Mouse (Mus musculus) neutrophil, adult 5-6 weeks (primary cell): ENCODE measurements around the gene Tiparp. TPM values are rescaled to one million over a fixed set of nuclear protein-coding genes. Genes with fewer than 3 reads are reported as not detected.

Experiments
- ATAC-seq: fragments of 151-379, 151-347 bp; 2 replicates; pipeline ENCODE4 v1.8.0; 2017; ENCODE audit warnings: mild to moderate bottlenecking, moderate TSS enrichment; ENCODE audit not compliant: insufficient number of reproducible peaks, poor library complexity, low FRiP score, severe bottlenecking; ENCODE audit errors: extremely low read depth
- total RNA-seq: library from RNA; stranded (forward); fragments of 200-1000 nt; gene quantifications from 2 replicates; pipeline ENCODE4 v1.2.3, GENCODE M21; 2017

The Tiparp gene
- total RNA-seq, 1 experiment from 2014 or later: 45.3 TPM

- no peak for ATAC-seq
These were observed 1.0 kb upstream of the Tiparp start for GRCm38 (mm10) chr3:65527196-65527595.

- ATAC-seq: peak; percentile 17
These were observed 632 bp downstream of the Tiparp start for GRCm38 (mm10) chr3:65528614-65529470.

DNA sequence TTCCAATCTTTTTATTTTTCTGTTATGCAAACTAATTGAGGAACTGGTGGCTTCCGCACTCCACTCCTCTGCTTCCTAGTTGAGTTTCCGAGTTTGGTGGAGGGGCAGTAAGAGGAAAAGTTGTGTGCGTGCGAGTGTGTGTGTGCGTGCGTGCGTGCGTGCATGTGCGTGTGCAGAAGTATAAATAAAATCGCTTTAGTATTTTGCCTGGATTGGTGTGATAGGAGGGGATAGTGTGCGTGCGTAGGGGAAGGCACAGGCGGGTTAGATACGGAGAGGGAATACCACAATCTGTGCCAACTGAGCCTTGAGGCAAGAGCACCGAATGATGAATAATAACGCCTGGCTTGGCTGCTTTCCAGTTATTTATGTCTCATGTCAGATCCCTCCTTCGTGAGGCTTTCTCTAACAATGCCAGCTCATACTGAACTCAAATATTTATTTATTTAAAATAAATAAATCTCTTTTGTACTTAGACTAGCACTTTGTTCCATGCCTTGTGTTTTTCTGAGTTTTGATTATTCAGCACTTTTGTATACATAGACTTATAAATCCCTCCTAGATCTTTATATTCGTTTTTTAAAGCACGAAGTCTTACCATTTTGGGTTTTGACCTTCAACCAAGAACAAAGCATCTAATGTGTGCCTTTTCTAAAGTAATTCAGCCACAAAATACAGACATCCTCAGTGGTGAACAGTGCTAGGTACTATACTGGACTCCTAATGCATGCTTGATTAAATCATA, 1.4 kb downstream of the Tiparp start:
- no peak; the same call in 1 of the 2 replicates for ATAC-seq

- ATAC-seq: no peak
These were observed 4.8 kb downstream of the Tiparp start for GRCm38 (mm10) chr3:65533014-65533413.

GRCm38 (mm10) chr3:65533598-65533997, 5.4 kb downstream of the Tiparp start:
- ATAC-seq: no peak

DNA sequence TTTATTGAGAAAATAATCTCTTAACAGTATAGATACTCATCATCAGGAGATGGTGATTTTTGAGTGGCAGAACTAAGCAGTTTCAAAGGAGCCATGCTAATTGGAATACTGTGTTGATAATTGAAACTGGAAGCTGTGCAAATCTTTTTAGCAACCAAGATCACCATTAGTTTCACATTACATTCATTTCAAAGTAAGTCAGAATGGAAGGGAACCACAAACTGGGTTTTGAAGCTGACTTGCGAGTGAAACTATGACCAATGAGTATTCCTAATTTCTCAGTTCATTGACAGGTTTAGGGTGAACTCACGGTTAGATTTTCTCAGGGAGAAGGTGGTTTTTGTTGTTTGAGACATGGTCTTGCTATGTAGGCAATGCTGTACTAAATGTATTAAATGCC, 6.3 kb downstream of the Tiparp start:
- ATAC-seq: no peak

- no peak for ATAC-seq
These were observed 7.0 kb downstream of the Tiparp start for GRCm38 (mm10) chr3:65535087-65535761.

GRCm38 (mm10) chr3:65537288-65537687, 9.1 kb downstream of the Tiparp start:
- no peak for ATAC-seq

- no peak for ATAC-seq
These were observed 12.8 kb downstream of the Tiparp start for GRCm38 (mm10) chr3:65540906-65541551.

DNA sequence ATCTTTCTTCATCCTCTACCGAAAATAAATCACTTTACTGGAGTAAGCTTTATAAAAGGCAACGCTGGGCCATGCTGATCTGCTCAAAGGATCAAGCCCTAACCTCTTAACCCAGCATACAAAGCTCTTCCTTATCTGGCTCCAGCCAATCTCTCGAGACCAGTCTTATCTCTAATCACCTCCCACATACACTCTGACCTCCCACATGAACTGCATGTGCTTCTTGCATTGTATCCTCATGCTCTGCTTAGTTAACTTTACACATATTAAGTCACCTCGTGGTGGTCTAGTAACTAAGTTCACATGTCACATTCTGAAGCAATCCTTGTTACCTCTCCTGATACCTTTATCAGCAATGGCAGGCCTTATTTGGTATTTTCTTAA, 13.3 kb downstream of the Tiparp start:
- ATAC-seq: no peak

- ATAC-seq: no peak
These were observed 21.6 kb downstream of the Tiparp start for GRCm38 (mm10) chr3:65549785-65550184.

DNA sequence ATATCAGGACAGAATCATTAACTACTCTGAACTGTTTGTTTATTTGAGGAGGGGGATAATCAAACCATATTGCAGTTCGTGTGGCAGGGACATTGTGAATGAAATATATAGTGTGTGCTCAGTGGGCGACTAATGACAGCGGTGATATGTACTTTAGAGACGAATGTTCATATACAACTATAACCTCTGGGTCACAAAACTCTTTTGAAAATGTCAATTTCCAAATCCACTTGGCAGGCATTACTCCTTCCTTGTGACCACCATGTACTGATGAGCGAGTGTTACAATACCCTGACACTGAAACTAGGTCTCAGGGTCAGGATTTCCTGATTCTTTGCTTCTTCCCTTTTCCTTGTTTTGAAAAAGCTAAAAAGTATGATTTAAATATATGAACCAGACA, 22.9 kb downstream of the Tiparp start:
- ATAC-seq: no peak

DNA sequence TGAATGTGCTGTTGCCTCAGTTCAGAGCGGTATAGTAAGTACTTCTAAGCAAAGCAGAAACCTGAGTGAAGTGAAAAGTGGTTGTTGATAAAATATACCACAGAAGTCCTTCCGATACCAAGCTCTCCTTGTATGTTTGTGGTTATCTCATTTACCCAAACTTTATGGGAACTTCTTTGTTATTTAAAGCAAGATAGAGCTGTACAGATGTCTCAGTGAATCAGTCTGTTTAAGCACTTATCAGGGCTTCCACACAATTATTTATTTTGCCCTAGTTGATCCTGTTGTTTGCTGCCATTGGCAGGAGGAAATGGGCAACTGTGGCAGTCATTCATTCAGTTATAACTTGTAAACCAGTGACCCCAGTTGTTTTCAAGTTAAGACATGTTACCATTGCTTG, 26.4 kb downstream of the Tiparp start:
- no peak for ATAC-seq

DNA sequence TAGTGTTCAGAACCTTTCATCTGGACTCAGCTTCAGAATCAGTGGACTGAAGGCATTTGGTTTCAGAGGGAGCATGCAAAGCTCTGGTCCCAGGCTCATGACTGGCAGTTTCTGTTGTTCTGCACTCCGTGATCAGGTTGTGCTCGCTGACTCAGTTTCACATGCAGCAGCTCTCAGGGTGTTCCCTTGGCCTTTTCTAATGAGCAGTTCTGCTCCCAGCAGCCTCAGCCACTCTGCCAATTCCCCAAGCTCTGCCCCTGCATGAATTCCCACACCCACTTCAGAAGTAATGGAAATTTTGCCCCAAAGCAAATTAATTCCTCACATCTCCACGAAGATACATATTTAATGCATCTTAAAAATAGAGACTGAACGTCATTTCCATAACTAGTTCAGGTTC, 30.5 kb downstream of the Tiparp start:
- no peak for ATAC-seq

DNA sequence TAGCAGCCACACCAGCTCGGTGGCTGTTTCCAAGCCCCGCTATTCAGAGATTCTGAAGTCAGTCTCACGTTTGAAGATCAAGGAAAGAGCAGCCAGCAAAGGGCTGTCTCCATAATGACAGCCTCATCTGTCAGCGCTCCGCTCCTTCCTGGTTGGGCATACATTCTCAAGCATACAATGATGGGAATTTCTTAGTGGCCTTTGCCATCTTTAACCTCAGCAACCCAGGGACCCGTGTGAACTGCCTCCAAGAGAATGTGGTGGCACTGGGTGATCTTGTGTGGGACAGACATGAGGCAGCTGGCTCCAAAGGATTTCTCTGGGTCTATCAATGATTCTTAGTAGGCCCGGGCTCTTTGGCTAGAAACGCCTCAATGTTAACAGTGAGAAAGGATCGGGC, 34.0 kb downstream of the Tiparp start:
- ATAC-seq: no peak

GRCm38 (mm10) chr3:65562694-65563093, 34.5 kb downstream of the Tiparp start:
- ATAC-seq: no peak

GRCm38 (mm10) chr3:65563926-65564624, 35.9 kb downstream of the Tiparp start:
- ATAC-seq: no peak

- no peak for ATAC-seq
These were observed 37.6 kb downstream of the Tiparp start for GRCm38 (mm10) chr3:65565632-65566300.
